Mouse (Mus musculus) bone marrow, adult 2 months (tissue): ENCODE results near the gene Sec14l5. TPM values are rescaled to one million over a fixed set of nuclear protein-coding genes. Genes with fewer than 3 reads are reported as not detected.
A peak's percentile ranks its signal among the peaks of the same experiment; 100 is the strongest.

Experiments used
- H3K27ac ChIP-seq: fragments of 200-500 bp; 2 replicates; pipeline ENCODE4 v1.5.1; 2012; ENCODE audit warnings: low read depth, mild to moderate bottlenecking, control low read depth, inconsistent platforms, low read length; ENCODE audit not compliant: control insufficient read depth, poor library complexity, insufficient read depth
- H3K4me1 ChIP-seq: fragments of 200-500 bp; 2 replicates; pipeline ENCODE4 v1.6.1; 2011; ENCODE audit warnings: low read length; ENCODE audit not compliant: control insufficient read depth, insufficient read depth
- H3K4me3 ChIP-seq: fragments of 200-500 bp; replicated peaks from 2 replicates; pipeline ENCODE3; 2011; ENCODE audit warnings: mild to moderate bottlenecking, low read depth, low read length, control low read depth; ENCODE audit not compliant: control insufficient read depth
- CTCF ChIP-seq: fragments of 200-500 bp; IDR thresholded peaks from 2 replicates; pipeline ENCODE4 v1.5.1; 2011; ENCODE audit warnings: low read length, control low read depth; ENCODE audit not compliant: control insufficient read depth, insufficient read depth
- POLR2A ChIP-seq: fragments of 200-500 bp; IDR thresholded peaks from 2 replicates; pipeline ENCODE4 v1.6.1; 2011; ENCODE audit warnings: low read depth, mild to moderate bottlenecking, control low read depth, low read length, borderline replicate concordance; ENCODE audit not compliant: control insufficient read depth
- WGBS: fragments of 180-500 bp; shearing (Covaris S2); methylation state at CpG from one replicate; pipeline ENCODE4 v1.1.7; 2018; 5-methylcytosine and 5-hydroxymethylcytosine counted together
- polyA plus RNA-seq: library from polyadenylated mRNA; stranded (reverse); fragments of >200 nt; gene quantifications from 2 replicates; pipeline ENCODE4 v1.2.4, GENCODE M21; 2011; ENCODE audit warnings: low replicate concordance; ENCODE audit not compliant: missing spikeins, insufficient read depth, insufficient read length

Gene Sec14l5
- polyA plus RNA-seq, 1 experiment, result 20.8 TPM

DNA sequence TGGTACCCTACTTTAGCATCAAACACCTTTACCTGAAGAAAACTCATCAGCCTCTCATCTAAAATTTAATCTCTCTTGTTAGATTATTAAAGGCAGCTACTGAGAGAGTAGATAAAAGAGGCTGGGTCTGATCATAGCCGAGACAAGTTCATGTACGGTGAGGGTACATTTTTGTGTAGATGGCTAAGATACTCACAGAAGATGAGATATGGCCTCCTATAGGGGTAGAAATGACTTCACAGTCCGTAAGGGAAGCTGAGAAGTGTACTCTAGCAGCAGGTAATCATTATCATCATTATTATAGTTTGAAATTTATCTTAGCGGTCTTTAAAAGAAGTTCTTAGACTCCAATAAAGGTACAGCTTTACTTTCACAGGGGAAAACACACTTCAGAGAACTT lies 86.1 kb downstream of the Sec14l5 start:
- no peak overlapping the region for H3K27ac ChIP-seq
- peak overlapping the region; percentile 97 for H3K4me3 ChIP-seq
- WGBS, result 82% methylated on average over 4 of the region's 4 CpGs
- peaks cover 3% of the 10 kb centered on the region; the same call in 1 of the 2 replicates for H3K4me1 ChIP-seq
- TF ChIP-seq POLR2A (no peak), CTCF (no peak)

DNA sequence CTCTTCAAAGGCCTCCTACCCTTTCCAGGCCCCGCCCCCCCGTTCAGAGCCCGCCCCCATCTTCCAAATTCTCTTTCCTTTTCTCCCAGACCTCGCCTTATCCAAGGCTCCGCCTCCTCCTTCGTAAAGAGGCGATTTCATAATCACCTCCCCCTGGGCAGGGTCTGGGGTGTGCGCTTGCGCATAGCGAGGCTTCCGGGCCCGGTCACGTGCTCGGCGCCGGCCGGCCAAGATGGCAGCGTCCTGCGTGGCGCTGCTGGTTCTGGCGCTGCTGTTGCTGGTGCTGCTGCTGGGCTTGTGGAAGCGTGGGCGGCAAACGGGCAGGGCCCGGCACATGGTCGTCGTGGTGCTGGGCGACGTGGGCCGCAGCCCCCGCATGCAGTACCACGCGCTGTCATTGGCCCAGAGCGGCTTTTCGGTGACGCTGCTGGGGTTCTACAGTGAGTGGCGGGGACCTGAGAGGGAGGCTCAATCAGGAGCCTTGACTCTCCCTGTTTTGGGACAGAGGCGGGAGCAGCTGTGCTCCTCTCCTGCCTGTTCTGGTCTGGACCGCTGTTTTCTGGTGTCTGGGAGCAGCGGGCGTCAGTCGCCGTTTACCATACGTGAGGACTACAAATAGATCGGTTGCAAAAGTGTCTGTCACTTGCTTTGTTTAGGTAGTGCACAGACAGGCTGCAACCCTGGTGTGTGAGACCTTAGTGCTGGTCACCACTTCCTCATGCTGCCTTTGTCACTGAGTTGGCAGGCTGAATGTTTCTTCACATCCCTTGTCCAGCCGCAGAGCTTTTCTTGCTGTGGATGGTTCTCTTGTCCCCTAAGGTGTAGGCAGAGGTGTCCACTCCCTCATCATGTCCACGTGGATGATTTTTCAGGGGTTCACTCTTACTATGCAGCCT lies 86.8 kb downstream of the Sec14l5 start, which contains the start of gene Alg1:
Alg1 (plus strand) TSS at position 204 of the 896 bp plus-strand sequence.
- Histone ChIP-seq H3K4me3 (peak within 1 kb of the TSS; percentile 97), H3K4me1 (peaks cover 3% of the 10 kb centered on the region; the same call in 1 of the 2 replicates), H3K27ac (peak within 1 kb of the TSS; percentile 70)
- TF ChIP-seq CTCF, result no peak
- TF ChIP-seq POLR2A, result peak; percentile 99
- 1% methylated on average over 47 of the region's 47 CpGs for WGBS

Other genes with a start within 250 kb of the Sec14l5 start
- gene Nudt16l1, start 208.3 kb upstream of the Sec14l5 start, polyA plus RNA-seq, result 30.5 and 49.4 TPM in 2 replicates
- 19.9 and 45.4 TPM in 2 replicates for gene Anks3, start 182.9 kb upstream of the Sec14l5 start, polyA plus RNA-seq
- gene Sept12, start 149.3 kb upstream of the Sec14l5 start, polyA plus RNA-seq, result not detected in 2 replicates
- not detected in 2 replicates for gene Smim22, start 139.8 kb upstream of the Sec14l5 start, polyA plus RNA-seq
- gene Rogdi, start 133.6 kb upstream of the Sec14l5 start, polyA plus RNA-seq, result 53.7 and 156 TPM in 2 replicates
- gene Glyr1, start 97.2 kb upstream of the Sec14l5 start, polyA plus RNA-seq, result 31.6 and 51.1 TPM in 2 replicates
- gene Ubn1, start 97.1 kb upstream of the Sec14l5 start, polyA plus RNA-seq, result 29.4 and 33.7 TPM in 2 replicates
- 1.1 and 1.8 TPM in 2 replicates for gene Ppl, start 14.7 kb upstream of the Sec14l5 start, polyA plus RNA-seq
- 3.9 and 10.6 TPM in 2 replicates for gene Nagpa, start 56.9 kb downstream of the Sec14l5 start, polyA plus RNA-seq
- gene AU021092, start 75.2 kb downstream of the Sec14l5 start, polyA plus RNA-seq, result not detected in 2 replicates
- 11.1 and 15.4 TPM in 2 replicates for gene Alg1, start 86.5 kb downstream of the Sec14l5 start, polyA plus RNA-seq
- gene Eef2kmt, start 108.9 kb downstream of the Sec14l5 start, polyA plus RNA-seq, result 4.1 and 6.3 TPM in 2 replicates